Mouse (Mus musculus): ENCODE data around the gene Col25a1.

Gene Col25a1

GRCm38 (mm10) chr3:130329833-130330555 lies 198.7 kb downstream of the Col25a1 start:
- no peak for DNase-seq

DNA sequence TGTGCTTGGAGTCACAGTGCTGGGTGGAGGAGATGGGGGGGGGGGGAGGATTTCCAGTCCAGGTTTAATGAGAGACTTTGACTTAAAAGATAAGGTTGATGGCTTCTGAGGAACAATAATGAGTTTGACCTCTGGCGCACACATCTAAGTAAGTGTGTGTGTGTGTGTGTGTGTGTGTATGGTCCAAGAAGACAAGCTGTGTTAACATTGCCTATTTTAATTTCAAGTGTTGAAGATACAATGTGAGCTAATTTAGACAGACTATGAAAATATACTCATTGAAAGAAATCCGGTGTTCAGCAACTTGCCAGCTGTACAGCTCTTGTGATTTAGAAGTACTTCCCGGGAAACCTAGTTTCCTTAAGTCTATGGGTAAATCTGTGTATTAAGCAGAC lies 199.3 kb downstream of the Col25a1 start:
- DNase-seq, result no peak

DNA sequence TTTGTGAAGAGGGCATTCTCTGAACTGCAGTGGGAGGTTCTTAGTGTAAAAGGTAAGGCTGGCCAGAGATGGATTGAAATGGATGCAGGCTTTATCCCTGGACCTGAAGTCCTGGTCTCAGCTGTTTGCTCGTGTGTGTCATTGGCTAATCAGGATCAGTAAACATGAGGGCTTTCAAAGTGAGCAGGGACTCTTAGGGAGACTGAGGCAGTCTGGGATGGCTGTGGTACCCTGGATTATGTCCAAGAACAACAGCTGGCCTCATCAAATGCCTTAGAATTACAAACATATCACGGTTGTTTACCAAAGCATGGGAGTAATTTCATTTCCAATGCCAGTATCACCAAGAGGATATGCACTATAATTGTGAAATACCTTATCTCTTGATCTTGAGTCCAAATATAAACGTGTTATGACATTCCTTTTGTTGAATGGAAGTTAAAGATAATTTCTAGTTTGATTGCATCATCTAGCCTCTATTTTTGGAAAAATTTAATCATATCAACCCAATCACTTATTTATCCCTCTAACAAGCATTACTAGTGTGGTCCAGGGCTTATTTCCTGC lies 201.1 kb downstream of the Col25a1 start:
- DNase-seq, result no peak

DNA sequence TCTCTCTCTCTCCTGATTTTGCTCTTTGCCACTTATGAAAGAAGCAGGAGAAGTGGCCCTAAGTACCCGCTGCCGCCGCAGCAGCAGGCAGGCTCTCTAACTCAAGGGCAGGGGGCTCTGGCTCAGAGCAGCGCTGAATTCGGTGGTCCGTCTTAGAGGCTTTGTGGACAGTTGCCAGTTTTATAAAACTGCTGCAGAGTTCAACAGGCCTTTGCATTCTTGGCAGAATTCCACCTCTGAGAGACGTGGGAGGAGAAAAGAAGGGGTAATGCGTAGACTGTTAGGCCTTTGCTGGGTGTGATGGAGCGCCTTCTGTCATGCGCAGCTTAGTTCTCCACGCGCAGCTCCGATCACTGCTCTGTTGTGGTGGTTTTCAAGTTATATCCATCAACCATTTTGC lies 206.6 kb downstream of the Col25a1 start:
- DNase-seq, result peak; percentile 9

GRCm38 (mm10) chr3:130338371-130338770 lies 207.1 kb downstream of the Col25a1 start:
- no peak for DNase-seq

GRCm38 (mm10) chr3:130350161-130350560 lies 218.9 kb downstream of the Col25a1 start:
- DNase-seq, result no peak

- no peak for DNase-seq
Observed at GRCm38 (mm10) chr3:130354399-130355039, 223.2 kb downstream of the Col25a1 start.

- no peak for DNase-seq
Observed at GRCm38 (mm10) chr3:130356575-130357173, 225.4 kb downstream of the Col25a1 start.

- DNase-seq, result no peak
Observed at GRCm38 (mm10) chr3:130360813-130361212, 229.5 kb downstream of the Col25a1 start.

GRCm38 (mm10) chr3:130361922-130362321 lies 230.6 kb downstream of the Col25a1 start:
- DNase-seq, result no peak

GRCm38 (mm10) chr3:130362797-130363367 lies 231.6 kb downstream of the Col25a1 start:
- DNase-seq, result no peak

- DNase-seq, result no peak
Observed at GRCm38 (mm10) chr3:130366917-130367610, 235.8 kb downstream of the Col25a1 start.

DNA sequence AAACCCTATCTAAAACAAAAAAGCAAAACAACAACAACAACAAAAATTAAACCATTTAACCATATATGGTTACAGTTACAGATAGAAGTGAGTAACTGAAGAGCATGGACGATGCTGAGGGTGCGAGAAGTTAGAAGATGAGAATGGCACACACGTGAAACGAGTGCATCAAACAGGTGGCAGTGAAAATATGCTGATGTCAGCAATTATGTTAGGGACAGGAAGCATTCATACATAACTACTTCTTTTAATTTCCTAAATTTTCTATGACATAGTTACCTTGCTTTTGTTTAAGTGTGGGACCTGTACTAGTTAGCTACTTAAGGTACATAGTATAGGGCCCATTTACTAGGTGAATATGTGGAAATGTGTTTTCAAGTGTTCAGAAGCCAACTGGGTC lies 237.1 kb downstream of the Col25a1 start:
- no peak for DNase-seq

- DNase-seq, result no peak
Observed at GRCm38 (mm10) chr3:130369113-130369512, 237.8 kb downstream of the Col25a1 start.

DNA sequence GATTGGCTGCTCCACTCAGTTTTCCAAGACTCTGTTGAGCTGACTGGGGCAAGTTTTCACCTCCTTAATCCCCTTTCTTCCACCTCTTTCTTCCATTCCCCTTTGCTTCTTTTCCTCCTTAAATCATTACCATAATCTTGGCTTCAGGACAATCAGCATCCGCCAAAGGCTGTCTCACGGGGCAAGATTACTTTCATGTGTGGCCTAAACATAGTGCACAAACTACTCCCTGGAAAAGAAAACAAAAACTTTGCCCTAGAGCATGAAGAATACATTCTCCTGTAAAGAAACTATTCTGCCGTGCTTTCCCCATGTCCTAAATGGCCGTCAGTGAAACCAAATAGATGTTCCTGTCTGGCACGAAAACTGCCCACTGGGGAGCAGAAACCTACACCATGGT lies 238.9 kb downstream of the Col25a1 start:
- DNase-seq, result no peak

DNA sequence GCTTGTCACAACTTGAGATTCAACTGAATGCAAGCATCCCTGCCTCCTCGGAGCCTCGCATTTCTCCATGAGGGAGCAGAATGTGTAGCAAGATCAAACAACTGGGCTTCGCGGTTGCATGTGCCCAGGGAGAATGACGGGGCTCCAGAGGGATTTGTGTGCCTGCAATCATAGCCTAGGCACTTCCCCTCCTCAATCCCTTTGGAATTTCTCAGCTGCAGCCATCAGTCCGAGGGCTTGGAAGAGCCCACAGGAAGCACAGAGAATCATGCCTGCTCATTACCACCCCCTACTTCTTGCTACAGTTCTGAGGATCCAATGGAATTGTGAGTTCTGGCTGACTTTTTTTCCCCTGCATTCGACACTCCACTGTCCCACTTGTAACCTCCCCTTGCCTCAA lies 241.8 kb downstream of the Col25a1 start:
- no peak for DNase-seq

DNA sequence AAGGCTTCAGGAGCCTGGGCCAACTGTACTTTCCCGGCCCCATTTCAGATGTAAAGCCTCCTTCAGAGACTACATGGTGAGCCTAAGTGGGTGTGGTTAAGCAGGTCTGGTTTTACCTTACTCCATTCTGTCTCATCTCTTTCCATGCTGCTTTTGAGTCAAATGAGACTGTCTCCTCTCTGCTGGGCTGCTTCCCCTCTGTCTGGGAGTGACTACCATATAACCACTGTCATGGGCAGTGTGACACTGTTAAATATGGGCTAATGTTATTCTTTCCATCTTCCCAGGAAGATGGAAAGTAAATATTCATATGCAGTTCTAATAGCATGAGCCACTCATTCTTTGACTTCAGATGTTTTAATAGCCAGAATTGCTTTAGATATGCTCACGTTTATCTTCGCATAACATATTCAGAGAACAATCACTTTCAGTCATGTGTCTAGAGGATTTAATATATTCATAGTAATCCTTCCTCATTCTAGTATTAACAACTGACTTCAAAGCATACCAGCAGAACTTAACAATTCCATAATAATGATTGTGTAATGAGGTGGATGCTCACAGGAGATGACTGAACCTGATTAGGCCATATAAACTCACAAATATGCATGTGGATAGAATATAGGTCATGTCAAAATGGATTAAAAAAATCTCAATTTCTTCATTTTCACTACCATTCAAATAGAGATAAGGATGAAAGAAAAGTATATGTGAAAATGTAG lies 243.5 kb downstream of the Col25a1 start:
- no peak for DNase-seq

DNA sequence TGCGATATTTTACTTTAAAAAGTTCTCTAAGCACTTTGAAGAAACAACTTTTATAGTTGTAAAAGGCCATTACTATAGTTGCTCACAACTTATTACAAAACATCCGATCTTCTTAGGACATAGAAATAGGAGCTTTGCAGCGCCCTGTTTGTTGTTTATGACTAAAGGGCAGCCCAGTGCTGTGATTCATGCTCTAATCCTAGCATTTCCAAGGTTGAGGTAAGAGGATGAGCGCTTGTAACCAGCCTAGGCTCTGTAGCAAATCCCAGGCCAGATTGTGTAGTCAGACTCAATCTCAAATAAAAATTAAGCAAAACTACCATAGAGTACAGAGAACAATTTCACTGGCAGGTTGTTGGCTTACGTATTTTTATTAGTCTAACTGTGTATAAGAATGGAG lies 246.5 kb downstream of the Col25a1 start:
- no peak for DNase-seq

DNA sequence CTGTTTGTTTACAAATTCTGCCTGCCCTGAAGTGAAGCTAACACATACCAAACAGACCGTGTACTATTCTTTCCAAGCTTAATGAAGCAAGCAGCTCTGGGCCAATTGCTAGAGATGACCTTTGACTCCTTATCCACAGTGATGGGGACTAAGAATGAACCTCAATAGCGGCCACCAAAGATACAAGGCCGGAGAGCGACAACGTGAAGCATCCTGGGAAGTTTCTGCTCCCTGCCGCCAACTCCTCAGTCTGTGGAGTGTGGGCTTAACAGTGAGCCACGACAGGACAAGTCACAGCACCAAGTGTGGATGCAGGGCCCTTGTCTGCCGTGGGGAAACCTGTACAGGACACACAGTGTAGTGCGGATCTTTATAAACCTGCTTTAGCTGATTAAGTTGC lies 247.3 kb downstream of the Col25a1 start:
- DNase-seq, result no peak

GRCm38 (mm10) chr3:130380299-130380845 lies 249.1 kb downstream of the Col25a1 start:
- DNase-seq, result no peak

- no peak for DNase-seq
Observed at GRCm38 (mm10) chr3:130381691-130382090, 250.4 kb downstream of the Col25a1 start.

DNA sequence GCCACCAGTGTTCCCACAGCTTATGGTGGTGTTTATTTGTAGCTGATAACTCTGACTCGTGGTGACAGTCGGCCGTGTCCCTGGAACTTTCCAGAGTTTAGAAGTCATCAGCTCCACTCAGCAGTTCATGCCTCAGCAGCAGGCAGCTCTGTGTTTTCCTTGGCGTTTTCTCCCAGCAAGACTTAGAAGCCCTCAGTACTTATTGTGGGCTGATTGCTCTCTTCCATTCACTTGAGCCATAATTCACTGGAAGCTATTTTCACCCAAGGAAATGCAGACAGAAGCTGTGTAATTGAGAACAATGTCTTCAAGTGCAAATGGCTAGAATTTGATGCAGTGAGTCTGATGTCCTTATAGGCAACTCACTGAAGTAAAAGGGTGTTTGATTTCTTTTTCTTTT lies 254.6 kb downstream of the Col25a1 start:
- DNase-seq, result no peak

Data from right cerebral cortex, postnatal 25 days (tissue).